Mouse (Mus musculus) heart, embryonic 16.5 days (tissue): ENCODE measurements around the gene Cep112. TPM values are rescaled to one million over a fixed set of nuclear protein-coding genes. Genes with fewer than 3 reads are reported as not detected.

Experiments used
- ATAC-seq: fragments of 200-750 bp; cut with Nextera tagmentation; replicated peaks from 2 replicates; pipeline ENCODE4 v1.8.0; 2017; ENCODE audit warnings: moderate number of reproducible peaks; ENCODE audit not compliant: insufficient read depth, low FRiP score; ENCODE audit errors: extremely low read depth
- H3K27ac ChIP-seq: fragments of 300-500 bp; sonication (generic); 2 replicates; pipeline ENCODE4 v1.5.1; 2014; ENCODE audit warnings: mild to moderate bottlenecking, low read length, control low read depth, moderate library complexity
- H3K27me3 ChIP-seq: fragments of 300-500 bp; sonication (generic); 2 replicates; pipeline ENCODE4 v1.6.1; 2014; ENCODE audit warnings: low read length, mixed read lengths; ENCODE audit not compliant: control insufficient read depth, insufficient read depth
- H3K36me3 ChIP-seq: fragments of 300-500 bp; sonication (generic); 2 replicates; pipeline ENCODE4 v1.6.1; 2014; ENCODE audit not compliant: control insufficient read depth, insufficient read depth
- H3K4me1 ChIP-seq: fragments of 300-500 bp; sonication (generic); 2 replicates; pipeline ENCODE4 v1.6.1; 2014; ENCODE audit warnings: low read length, mixed read lengths; ENCODE audit not compliant: control insufficient read depth, insufficient read depth
- H3K4me2 ChIP-seq: fragments of 300-500 bp; sonication (generic); 2 replicates; pipeline ENCODE4 v1.6.1; 2014; ENCODE audit warnings: low read depth, mild to moderate bottlenecking, control low read depth, low read length
- H3K4me3 ChIP-seq: fragments of 300-500 bp; sonication (generic); 2 replicates; pipeline ENCODE4 v1.5.1; 2014; ENCODE audit warnings: mild to moderate bottlenecking, control low read depth, low read length
- H3K9ac ChIP-seq: fragments of 300-500 bp; sonication (generic); 2 replicates; pipeline ENCODE4 v1.6.1; 2014; ENCODE audit warnings: low read length, control low read depth
- H3K9me3 ChIP-seq: fragments of 300-500 bp; sonication (generic); replicated peaks from 2 replicates; pipeline ENCODE4 v1.6.1; 2016; ENCODE audit warnings: low read length; ENCODE audit not compliant: control insufficient read depth
- WGBS: fragments of 180-500 bp; shearing (Covaris S2); extraction: QIAGEN DNeasy Blood & Tissue Kit; methylation state at CpG from one replicate; pipeline ENCODE4 v1.1.7; 2014; 5-methylcytosine and 5-hydroxymethylcytosine counted together
- polyA plus RNA-seq: library from polyadenylated mRNA; unstranded; fragments of >200 nt; fragmentation: Nextera tagmentation; extraction: Ambion mirVana; gene quantifications from 2 replicates; pipeline ENCODE4 v1.2.1, GENCODE M21; 2015

The Cep112 gene
- polyA plus RNA-seq, result 6.3 and 10.6 TPM in 2 replicates

- Histone ChIP-seq H3K9me3 (no peaks in the 10 kb centered on the region), H3K4me2 (peak within 1 kb of the TSS; percentile 87), H3K27me3 (no peaks in the 10 kb centered on the region), H3K36me3 (no peaks in the 10 kb centered on the region), H3K9ac (peak within 1 kb of the TSS; percentile 86), H3K4me1 (peaks cover 3% of the 10 kb centered on the region; the same call in 1 of the 2 replicates), H3K4me3 (peak within 1 kb of the TSS; percentile 76), H3K27ac (peak within 1 kb of the TSS; percentile 37; the same call in 1 of the 2 replicates)
- ATAC-seq, result peak; percentile 98
- under 1% methylated on average over 61 of the region's 61 CpGs for WGBS
Observed at GRCm38 (mm10) chr11:108424889-108425591, at the start of gene Cep112. Cep112 (plus strand) TSS chr11:108425192.

- H3K27me3 ChIP-seq, result no peaks in the 10 kb centered on the region
- no peaks in the 10 kb centered on the region for H3K36me3 ChIP-seq
- 90% methylated on average over 7 of the region's 7 CpGs for WGBS
- no peak for ATAC-seq
- H3K9ac ChIP-seq, result no peak overlapping the region
- no peak overlapping the region for H3K4me3 ChIP-seq
- H3K4me1 ChIP-seq, result peaks cover 8% of the 10 kb centered on the region
- no peaks in the 10 kb centered on the region for H3K9me3 ChIP-seq
- no peak overlapping the region for H3K27ac ChIP-seq
- H3K4me2 ChIP-seq, result no peak overlapping the region
Observed at GRCm38 (mm10) chr11:108376815-108377214, 48.2 kb upstream of the Cep112 start.

- Histone ChIP-seq H3K9ac (no peak overlapping the region), H3K36me3 (no peaks in the 10 kb centered on the region), H3K27me3 (no peaks in the 10 kb centered on the region), H3K9me3 (no peaks in the 10 kb centered on the region), H3K4me1 (0 out of 2 replicates have a peak, but pooled peaks cover 3% of the 10 kb centered on the region), H3K4me2 (peak overlapping the region; percentile 15; the same call in 1 of the 2 replicates), H3K4me3 (no peak overlapping the region), H3K27ac (no peak overlapping the region)
- 39% methylated on average over 19 of the region's 19 CpGs for WGBS
- peak; percentile 77 for ATAC-seq
Observed at GRCm38 (mm10) chr11:108377680-108378362, 47.2 kb upstream of the Cep112 start.

GRCm38 (mm10) chr11:108378363-108378751 is 46.6 kb upstream of the Cep112 start:
- H3K9me3 ChIP-seq, result no peaks in the 10 kb centered on the region
- H3K4me2 ChIP-seq, result no peak overlapping the region
- no peaks in the 10 kb centered on the region for H3K36me3 ChIP-seq
- 61% methylated on average over 4 of the region's 4 CpGs for WGBS
- no peaks in the 10 kb centered on the region for H3K27me3 ChIP-seq
- no peak overlapping the region for H3K9ac ChIP-seq
- no peak for ATAC-seq
- 0 out of 2 replicates have a peak, but pooled peaks cover 3% of the 10 kb centered on the region for H3K4me1 ChIP-seq
- no peak overlapping the region for H3K4me3 ChIP-seq
- H3K27ac ChIP-seq, result no peak overlapping the region

DNA sequence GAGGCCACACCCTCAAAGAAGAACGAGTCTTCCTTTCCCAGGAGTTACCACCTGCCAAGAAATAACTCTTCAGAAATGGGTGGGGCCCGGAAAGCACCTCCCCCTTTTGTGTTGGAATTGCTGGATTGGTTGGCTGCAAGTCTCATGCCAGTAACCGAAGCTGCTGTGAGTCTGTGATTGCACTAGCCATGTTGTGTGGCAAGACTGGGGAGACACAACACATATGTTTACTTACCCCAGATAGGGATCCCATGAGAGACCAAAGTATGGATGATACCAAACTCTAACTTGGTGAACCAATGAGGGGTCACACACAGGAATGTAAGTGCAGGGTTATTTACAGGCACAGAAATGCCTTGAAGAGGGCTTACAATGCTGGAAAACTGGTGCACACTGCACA is 42.3 kb upstream of the Cep112 start:
- ATAC-seq, result no peak
- no peak overlapping the region for H3K4me2 ChIP-seq
- 74% methylated on average over 3 of the region's 3 CpGs for WGBS
- no peaks in the 10 kb centered on the region for H3K36me3 ChIP-seq
- H3K4me3 ChIP-seq, result no peak overlapping the region
- H3K27ac ChIP-seq, result no peak overlapping the region
- H3K9me3 ChIP-seq, result no peaks in the 10 kb centered on the region
- H3K27me3 ChIP-seq, result no peaks in the 10 kb centered on the region
- H3K9ac ChIP-seq, result no peak overlapping the region
- 0 out of 2 replicates have a peak, but pooled peaks cover 3% of the 10 kb centered on the region for H3K4me1 ChIP-seq

DNA sequence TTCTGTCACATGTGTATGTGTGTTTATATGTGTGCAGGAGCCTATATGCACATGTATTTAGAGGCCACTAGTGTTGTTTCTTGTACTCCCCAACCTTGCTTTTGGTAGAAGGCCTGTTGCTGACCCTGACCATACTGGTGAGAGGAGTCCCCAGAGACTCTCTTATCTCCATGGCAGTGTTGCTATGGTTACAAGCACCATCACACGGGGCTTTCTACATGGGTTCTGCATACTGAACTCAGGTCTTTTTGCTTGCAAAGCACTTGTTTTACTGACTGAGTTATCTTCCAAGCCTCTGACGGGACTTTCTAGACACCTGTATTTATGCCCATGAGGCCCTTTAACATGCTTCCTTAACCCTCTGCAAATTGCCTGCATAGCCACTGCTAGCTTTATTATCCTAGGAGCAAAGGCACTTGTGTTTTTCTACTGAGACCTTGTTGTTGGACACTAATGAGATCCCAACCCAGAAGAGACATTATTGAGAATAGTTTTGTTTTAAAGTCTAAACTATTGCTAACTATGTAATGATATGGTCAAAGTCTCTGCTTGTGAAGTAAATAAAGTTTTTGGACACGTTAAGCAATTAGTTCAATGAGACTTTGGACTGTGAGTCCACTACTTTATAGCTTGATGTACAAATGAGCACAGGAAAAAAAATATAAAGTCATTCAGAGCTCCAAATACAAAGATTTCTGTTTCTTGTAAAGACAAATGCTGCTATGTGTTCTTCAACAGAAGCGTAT is 39.9 kb upstream of the Cep112 start:
- 53% methylated on average over 4 of the region's 4 CpGs for whole genome bisulfite sequencing
- Histone ChIP-seq H3K9me3 (no peaks in the 10 kb centered on the region), H3K27me3 (no peaks in the 10 kb centered on the region), H3K4me2 (no peak overlapping the region), H3K36me3 (no peaks in the 10 kb centered on the region), H3K27ac (no peak overlapping the region), H3K4me1 (no peaks in the 10 kb centered on the region), H3K4me3 (no peak overlapping the region), H3K9ac (no peak overlapping the region)
- ATAC-seq, result no peak

DNA sequence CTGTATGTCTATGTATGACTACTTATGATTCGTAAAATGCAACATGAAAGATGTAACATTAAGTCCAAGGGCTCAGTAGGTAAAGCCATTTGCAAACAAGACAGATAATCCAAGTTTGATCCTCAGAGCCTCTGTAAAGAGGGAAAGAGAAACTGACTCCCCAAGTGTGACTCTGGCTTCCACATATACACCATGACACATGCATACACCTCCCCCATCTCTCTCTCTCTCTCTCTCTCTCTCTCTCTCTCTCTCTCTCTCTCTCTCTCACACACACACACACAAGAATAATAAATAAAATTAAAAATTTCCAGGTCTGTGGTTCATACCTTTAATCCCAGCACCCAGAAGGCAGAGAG is 39.3 kb upstream of the Cep112 start:
- Histone ChIP-seq H3K27me3 (no peaks in the 10 kb centered on the region), H3K4me2 (no peak overlapping the region), H3K36me3 (no peaks in the 10 kb centered on the region), H3K9ac (no peak overlapping the region), H3K27ac (no peak overlapping the region), H3K9me3 (no peaks in the 10 kb centered on the region), H3K4me3 (no peak overlapping the region), H3K4me1 (no peaks in the 10 kb centered on the region)
- 95% methylated on average over 1 of the region's 1 CpGs for WGBS
- ATAC-seq, result no peak

- H3K4me1 ChIP-seq, result no peaks in the 10 kb centered on the region
- H3K9me3 ChIP-seq, result no peaks in the 10 kb centered on the region
- H3K4me3 ChIP-seq, result no peak overlapping the region
- H3K9ac ChIP-seq, result no peak overlapping the region
- no peaks in the 10 kb centered on the region for H3K27me3 ChIP-seq
- 90% methylated on average over 9 of the region's 9 CpGs for WGBS
- H3K4me2 ChIP-seq, result no peak overlapping the region
- H3K27ac ChIP-seq, result no peak overlapping the region
- ATAC-seq, result no peak
- no peaks in the 10 kb centered on the region for H3K36me3 ChIP-seq
Observed at GRCm38 (mm10) chr11:108395061-108395460, 29.9 kb upstream of the Cep112 start.
